Mouse (Mus musculus) limb, embryonic 11.5 days (tissue): ENCODE results near the gene Fes. TPM values are rescaled to one million over a fixed set of nuclear protein-coding genes. Genes with fewer than 3 reads are reported as not detected.

ENCODE experiments used
- ATAC-seq: fragments of 200-750 bp; cut with Nextera tagmentation; 2 replicates; pipeline ENCODE4 v1.8.0; 2017; ENCODE audit warnings: low read depth; ENCODE audit not compliant: insufficient number of reproducible peaks, low FRiP score, low TSS enrichment
- DNase-seq: peaks from one replicate; pipeline ENCODE4 v3.0.0-alpha.2; 2015; ENCODE audit warnings: low spot score
- H3K27ac ChIP-seq: fragments of 300-500 bp; sonication (generic); replicated peaks from 2 replicates; pipeline ENCODE4 v1.5.1; 2014; ENCODE audit warnings: low read depth, mild to moderate bottlenecking, low read length
- H3K27me3 ChIP-seq: fragments of 300-500 bp; sonication (generic); 2 replicates; pipeline ENCODE4 v1.6.1; 2014; ENCODE audit warnings: mild to moderate bottlenecking, low read length, mixed read lengths; ENCODE audit not compliant: control insufficient read depth, insufficient read depth
- H3K36me3 ChIP-seq: fragments of 300-500 bp; sonication (generic); 2 replicates; pipeline ENCODE4 v1.6.1; 2014; ENCODE audit warnings: mild to moderate bottlenecking, low read length, moderate library complexity, mixed read lengths; ENCODE audit not compliant: control insufficient read depth, insufficient read depth
- H3K4me1 ChIP-seq: fragments of 300-500 bp; sonication (generic); 2 replicates; pipeline ENCODE4 v1.6.1; 2014; ENCODE audit warnings: low read length, mixed read lengths; ENCODE audit not compliant: control insufficient read depth, insufficient read depth
- H3K4me2 ChIP-seq: fragments of 300-500 bp; sonication (generic); 2 replicates; pipeline ENCODE4 v1.6.1; 2014; ENCODE audit warnings: low read depth, mild to moderate bottlenecking, moderate library complexity; ENCODE audit not compliant: severe bottlenecking
- H3K4me3 ChIP-seq: fragments of 300-500 bp; sonication (generic); 2 replicates; pipeline ENCODE4 v1.5.1; 2014; ENCODE audit warnings: low read depth, low read length
- H3K9ac ChIP-seq: fragments of 300-500 bp; sonication (generic); 2 replicates; pipeline ENCODE4 v1.6.1; 2014; ENCODE audit warnings: mild to moderate bottlenecking, low read length
- H3K9me3 ChIP-seq: fragments of 300-500 bp; sonication (generic); 2 replicates; pipeline ENCODE4 v1.6.1; 2016; ENCODE audit warnings: low read length; ENCODE audit not compliant: control insufficient read depth
- WGBS: fragments of 180-500 bp; shearing (Covaris S2); extraction: QIAGEN DNeasy Blood & Tissue Kit; methylation state at CpG from one replicate; pipeline ENCODE4 v1.1.7; 2014; 5-methylcytosine and 5-hydroxymethylcytosine counted together
- polyA plus RNA-seq: library from polyadenylated mRNA; unstranded; fragments of >200 nt; fragmentation: Nextera tagmentation; extraction: Ambion mirVana; gene quantifications from 2 replicates; pipeline ENCODE4 v1.2.1, GENCODE M21; 2014

The Fes gene
- polyA plus RNA-seq, 1 experiment from 2014 or later: 7.6 TPM

GRCm38 (mm10) chr7:80360435-80360834 lies 27.3 kb downstream of the Fes start:
- DNase-seq (no peak), ATAC-seq (no peak)
- Histone ChIP-seq H3K4me3 (no peak overlapping the region), H3K4me2 (no peak overlapping the region), H3K27me3 (no peaks in the 10 kb centered on the region), H3K9ac (no peak overlapping the region), H3K4me1 (no peaks in the 10 kb centered on the region), H3K27ac (no peak overlapping the region), H3K36me3 (peaks cover 35% of the 10 kb centered on the region), H3K9me3 (no peaks in the 10 kb centered on the region)
- WGBS: 61% methylated on average over 3 of the region's 3 CpGs

DNA sequence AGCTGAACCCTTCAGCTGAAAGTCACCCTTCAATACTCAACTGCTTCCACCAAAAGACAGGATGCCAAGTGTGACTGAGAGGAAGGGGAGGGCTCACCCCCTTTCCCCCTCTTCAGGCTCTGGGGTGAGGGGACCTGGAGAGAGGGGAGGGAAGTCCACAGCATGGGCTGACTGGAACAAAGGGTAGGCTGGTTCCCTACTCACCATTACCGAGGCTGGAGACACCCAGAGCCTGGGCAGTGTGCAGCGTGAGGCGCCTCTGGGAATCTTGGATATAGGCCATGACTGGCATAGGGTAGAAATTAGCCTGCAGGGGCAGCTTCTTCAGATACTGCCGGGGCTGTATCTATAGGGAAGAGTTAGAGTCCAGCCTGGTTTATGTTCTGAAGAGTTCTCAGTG lies 29.7 kb downstream of the Fes start:
- DNase-seq (no peak), ATAC-seq (no peak)
- H3K27me3 ChIP-seq: no peaks in the 10 kb centered on the region
- no peaks in the 10 kb centered on the region for H3K4me1 ChIP-seq
- H3K36me3 ChIP-seq: peaks cover 35% of the 10 kb centered on the region
- no peaks in the 10 kb centered on the region for H3K9me3 ChIP-seq
- H3K4me2 ChIP-seq: no peak overlapping the region
- no peak overlapping the region for H3K9ac ChIP-seq
- H3K27ac ChIP-seq: no peak overlapping the region
- 84% methylated on average over 4 of the region's 4 CpGs for WGBS
- H3K4me3 ChIP-seq: no peak overlapping the region

DNA sequence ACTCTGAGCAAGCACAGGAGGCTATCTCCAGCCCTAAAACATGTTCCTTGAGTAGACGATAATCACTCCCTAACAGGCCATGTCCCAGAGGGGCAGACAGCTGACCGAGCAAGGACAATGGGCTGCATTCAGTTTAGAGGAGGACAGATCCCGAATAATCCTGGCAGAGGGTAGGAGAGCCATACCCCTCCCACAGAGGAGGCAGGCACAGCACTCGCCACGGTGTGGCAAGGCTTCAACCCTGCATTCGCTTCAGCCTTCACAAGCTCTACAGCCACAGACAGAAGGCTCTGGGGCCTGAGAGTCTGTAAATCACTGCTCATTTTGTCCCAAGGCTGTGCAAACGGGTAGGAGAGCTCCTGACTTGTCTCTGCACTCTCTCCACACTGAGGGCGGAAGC lies 30.6 kb downstream of the Fes start:
- DNase-seq (no peak), ATAC-seq (no peak)
- Histone ChIP-seq H3K27ac (no peak overlapping the region), H3K27me3 (no peaks in the 10 kb centered on the region), H3K4me2 (no peak overlapping the region), H3K9ac (no peak overlapping the region), H3K4me3 (no peak overlapping the region), H3K4me1 (no peaks in the 10 kb centered on the region), H3K9me3 (no peaks in the 10 kb centered on the region), H3K36me3 (peaks cover 35% of the 10 kb centered on the region)
- 77% methylated on average over 8 of the region's 8 CpGs for WGBS

- ATAC-seq (no peak), DNase-seq (no peak)
- peaks cover 36% of the 10 kb centered on the region for H3K36me3 ChIP-seq
- no peak overlapping the region for H3K4me3 ChIP-seq
- 97% methylated on average over 13 of the region's 13 CpGs for WGBS
- no peak overlapping the region for H3K4me2 ChIP-seq
- no peaks in the 10 kb centered on the region for H3K27me3 ChIP-seq
- no peaks in the 10 kb centered on the region for H3K9me3 ChIP-seq
- no peak overlapping the region for H3K9ac ChIP-seq
- H3K4me1 ChIP-seq: no peaks in the 10 kb centered on the region
- no peak overlapping the region for H3K27ac ChIP-seq
These were observed 31.4 kb downstream of the Fes start for GRCm38 (mm10) chr7:80356351-80356750.

- Histone ChIP-seq H3K4me1 (peaks cover 7% of the 10 kb centered on the region; the same call in 1 of the 2 replicates), H3K27ac (no peak overlapping the region), H3K27me3 (no peaks in the 10 kb centered on the region), H3K9me3 (no peaks in the 10 kb centered on the region), H3K36me3 (peaks cover 30% of the 10 kb centered on the region), H3K4me2 (no peak overlapping the region), H3K4me3 (no peak overlapping the region), H3K9ac (no peak overlapping the region)
- DNase-seq (no peak), ATAC-seq (no peak)
- WGBS: 86% methylated on average over 8 of the region's 8 CpGs
These were observed 34.8 kb downstream of the Fes start for GRCm38 (mm10) chr7:80352920-80353319.

DNA sequence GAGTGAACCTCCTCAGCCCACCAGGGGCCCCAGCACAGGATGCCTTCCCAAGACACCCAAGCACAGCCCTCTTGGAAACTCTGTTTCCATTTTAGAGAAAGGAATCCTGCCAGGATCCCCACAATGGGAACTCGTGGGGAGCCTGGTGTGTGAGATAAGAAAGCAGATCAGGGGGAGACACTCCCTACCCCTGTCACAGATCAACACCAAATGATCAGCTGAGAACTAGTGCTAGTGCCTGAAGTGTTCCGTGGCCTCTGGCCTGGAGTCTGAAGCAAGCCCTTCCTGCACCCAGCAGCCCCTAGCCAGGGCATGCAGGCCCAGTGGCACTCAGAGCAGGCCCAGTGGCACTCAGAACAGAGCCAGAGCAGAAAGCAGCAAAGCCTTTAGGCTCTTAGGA lies 36.9 kb downstream of the Fes start:
- Histone ChIP-seq H3K27ac (no peak overlapping the region), H3K9me3 (no peaks in the 10 kb centered on the region), H3K4me2 (no peak overlapping the region), H3K36me3 (peaks cover 23% of the 10 kb centered on the region; the same call in 1 of the 2 replicates), H3K27me3 (no peaks in the 10 kb centered on the region), H3K4me3 (no peak overlapping the region), H3K4me1 (peaks cover 17% of the 10 kb centered on the region), H3K9ac (no peak overlapping the region)
- no peak for DNase-seq
- WGBS: 84% methylated on average over 2 of the region's 2 CpGs
- no peak for ATAC-seq

DNA sequence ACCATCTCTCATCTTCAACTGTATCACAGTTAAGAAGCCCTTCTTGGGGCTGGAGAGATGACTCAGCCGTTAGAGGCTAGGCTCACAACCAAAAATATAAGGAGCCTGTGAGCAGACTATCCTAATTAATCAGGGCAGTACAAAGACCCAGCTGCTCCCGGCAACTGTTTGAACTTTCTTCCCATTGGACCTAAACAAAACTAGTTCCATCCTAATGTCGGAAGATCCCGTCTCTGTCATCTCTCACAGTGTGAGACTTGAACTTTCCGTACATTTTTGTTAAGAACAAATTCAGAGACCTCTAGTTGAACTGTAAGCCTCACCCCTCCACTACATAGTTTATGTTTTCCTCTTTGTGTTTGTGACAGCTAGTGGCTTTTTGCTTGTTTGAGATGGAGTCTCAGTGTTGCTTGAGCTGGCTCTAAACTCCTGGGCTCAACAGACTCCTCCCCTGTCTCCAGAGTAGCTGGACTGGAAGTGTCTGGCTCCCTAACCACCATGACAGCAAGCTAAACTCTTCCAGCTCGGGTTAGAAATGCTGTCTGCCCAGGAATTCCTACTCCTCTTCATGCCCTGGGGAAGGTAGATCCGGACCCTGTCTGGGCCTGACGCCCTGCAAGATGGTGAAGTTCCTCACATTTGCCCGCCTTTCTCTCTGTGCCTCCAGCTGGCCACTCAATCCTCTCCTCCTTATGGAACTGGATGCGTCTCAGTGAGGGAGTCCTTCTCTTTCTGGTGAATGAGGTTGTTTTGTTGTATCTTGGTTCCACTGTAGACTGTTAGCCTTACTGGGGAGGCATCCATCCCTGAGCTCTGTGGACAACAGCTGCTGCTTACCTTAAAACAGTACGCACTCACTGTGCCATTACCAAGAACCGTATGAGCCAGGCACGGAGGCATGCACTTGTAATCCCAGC lies 39.8 kb downstream of the Fes start:
- no peak for DNase-seq
- ATAC-seq: no peak
- Histone ChIP-seq H3K4me3 (no peak overlapping the region), H3K9me3 (no peaks in the 10 kb centered on the region), H3K4me1 (peaks cover 21% of the 10 kb centered on the region), H3K9ac (no peak overlapping the region), H3K4me2 (no peak overlapping the region), H3K27ac (no peak overlapping the region; the same call in none of the 2 replicates), H3K36me3 (peaks cover 13% of the 10 kb centered on the region; the same call in 1 of the 2 replicates), H3K27me3 (no peaks in the 10 kb centered on the region)
- WGBS: 60% methylated on average over 13 of the region's 13 CpGs

- H3K9ac ChIP-seq: no peak overlapping the region
- ATAC-seq (no peak), DNase-seq (no peak)
- no peaks in the 10 kb centered on the region for H3K27me3 ChIP-seq
- no peak overlapping the region for H3K4me2 ChIP-seq
- H3K4me3 ChIP-seq: no peak overlapping the region
- peaks cover 11% of the 10 kb centered on the region; the same call in 1 of the 2 replicates for H3K36me3 ChIP-seq
- no peak overlapping the region for H3K27ac ChIP-seq
- 84% methylated on average over 5 of the region's 5 CpGs for WGBS
- peaks cover 21% of the 10 kb centered on the region for H3K4me1 ChIP-seq
- H3K9me3 ChIP-seq: no peaks in the 10 kb centered on the region
These were observed 40.9 kb downstream of the Fes start for GRCm38 (mm10) chr7:80346830-80347229.
